Mouse (Mus musculus): ENCODE results near the gene Chst12.
"Not testable (repeated sequence)": the region's sequence is repeated elsewhere in the genome, so short reads cannot be mapped to it uniquely, and the experiment has no call there.

The Chst12 gene

DNA sequence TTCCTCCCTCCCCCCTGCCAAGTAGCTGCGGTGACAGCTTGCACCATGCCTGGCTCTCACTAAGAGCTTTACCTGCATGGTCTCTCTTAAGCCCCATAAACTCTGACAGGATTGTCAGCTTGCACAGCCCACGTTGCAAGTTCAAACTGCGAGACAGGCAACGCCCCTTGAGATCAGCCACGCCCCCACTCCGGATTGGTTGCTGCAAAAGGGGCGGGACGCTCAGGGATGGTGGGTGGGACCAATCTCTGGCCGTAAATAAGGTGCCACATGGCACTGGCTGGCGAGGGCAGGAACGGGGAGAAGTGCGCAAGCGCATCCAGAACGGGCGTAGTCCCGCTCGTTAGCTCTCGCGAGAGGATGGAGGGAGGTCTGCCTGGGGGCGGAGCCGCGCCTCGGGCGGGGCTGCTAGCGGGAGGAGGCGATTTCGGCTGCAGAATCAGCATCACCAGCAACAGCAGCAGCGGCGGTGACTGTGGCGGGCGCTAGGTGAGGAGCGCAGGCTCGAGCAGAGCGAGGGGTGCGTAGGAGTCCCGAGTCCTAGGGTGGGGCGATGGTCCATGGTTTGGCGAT is at the start of gene Chst12:
Chst12 (plus strand) TSS at position 343 of the 573 bp plus-strand sequence.
- H3K36me3 ChIP-seq (ENCODE audit: control insufficient read depth, insufficient read depth, low read length, poor library complexity, severe bottlenecking), result no peaks in the 10 kb centered on the region
- peak; percentile 100 for DNase-seq (ENCODE audit: low read depth, low spot score)
- H3K27me3 ChIP-seq (ENCODE audit: control insufficient read depth, insufficient read depth, low read length, poor library complexity, severe bottlenecking), result no peaks in the 10 kb centered on the region

DNA sequence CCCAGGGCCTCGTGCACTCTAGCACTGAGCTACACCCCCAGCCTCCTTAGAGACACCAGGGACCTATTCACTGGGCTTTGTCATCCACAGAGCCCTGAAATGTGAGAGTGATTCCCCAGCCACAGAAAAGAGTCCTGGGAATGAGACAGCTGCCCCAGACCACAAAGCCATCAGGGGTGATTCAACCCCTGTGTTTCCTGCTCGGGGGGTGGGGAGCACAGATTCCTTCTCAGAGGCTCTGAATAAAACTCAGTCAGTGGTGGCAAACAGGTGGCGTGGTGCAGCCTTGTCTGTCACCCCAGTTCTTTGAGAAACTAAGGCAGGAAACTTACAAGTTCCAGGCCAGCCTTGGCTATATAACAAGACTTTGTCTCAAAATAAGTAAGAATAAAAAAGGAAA is 43.9 kb upstream of the Chst12 start:
- Histone ChIP-seq H3K36me3 (ENCODE audit: control insufficient read depth, insufficient read depth, low read length, poor library complexity, severe bottlenecking) (no peaks in the 10 kb centered on the region), H3K27me3 (ENCODE audit: control insufficient read depth, insufficient read depth, low read length, poor library complexity, severe bottlenecking) (no peaks in the 10 kb centered on the region)
- no peak for DNase-seq (ENCODE audit: low read depth, low spot score)

DNA sequence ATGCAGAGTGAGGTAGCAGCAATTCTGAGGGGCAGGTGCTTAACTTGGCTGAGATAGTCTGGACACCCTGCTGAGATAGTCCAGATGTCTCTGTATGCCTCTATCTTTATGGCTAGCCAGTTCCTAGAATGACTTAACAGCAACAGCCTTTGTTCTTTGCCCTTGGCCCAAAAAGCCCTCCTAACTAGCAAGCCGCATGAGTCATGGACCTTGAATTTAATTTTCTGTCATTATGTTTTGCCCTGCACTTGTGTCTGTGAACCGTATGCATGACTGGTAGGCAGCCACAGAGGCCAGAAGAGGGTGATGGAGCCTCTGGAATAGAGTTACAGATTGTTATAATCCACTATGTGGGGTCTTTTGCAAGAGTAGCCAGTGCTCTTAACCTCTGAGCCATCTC is 42.2 kb upstream of the Chst12 start:
- not testable (repeated sequence) for DNase-seq (ENCODE audit: low read depth, low spot score); H3K27me3 ChIP-seq (ENCODE audit: control insufficient read depth, insufficient read depth, low read length, poor library complexity, severe bottlenecking); H3K36me3 ChIP-seq (ENCODE audit: control insufficient read depth, insufficient read depth, low read length, poor library complexity, severe bottlenecking)

DNA sequence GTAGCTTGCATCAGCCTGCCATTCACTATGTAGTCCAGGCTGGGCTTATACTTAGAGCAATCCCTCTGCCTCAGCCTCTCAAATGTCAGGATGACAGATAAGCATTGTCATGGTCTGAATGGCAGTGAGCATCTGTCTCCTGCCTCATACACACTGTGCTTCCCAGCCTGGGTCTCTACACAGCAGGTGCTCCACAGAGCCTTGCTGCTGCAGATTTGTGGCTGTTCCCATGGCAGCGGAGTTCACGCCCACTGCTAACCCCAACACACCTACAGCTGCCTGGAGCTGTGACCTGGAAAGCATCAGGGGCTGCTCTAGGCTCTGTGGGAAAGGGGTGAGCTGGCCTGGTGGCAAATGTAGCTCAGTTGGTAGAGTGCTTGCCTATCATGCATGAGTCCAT is 40.4 kb upstream of the Chst12 start:
- H3K36me3 ChIP-seq (ENCODE audit: control insufficient read depth, insufficient read depth, low read length, poor library complexity, severe bottlenecking), result no peaks in the 10 kb centered on the region
- no peak for DNase-seq (ENCODE audit: low read depth, low spot score)
- no peaks in the 10 kb centered on the region for H3K27me3 ChIP-seq (ENCODE audit: control insufficient read depth, insufficient read depth, low read length, poor library complexity, severe bottlenecking)

DNA sequence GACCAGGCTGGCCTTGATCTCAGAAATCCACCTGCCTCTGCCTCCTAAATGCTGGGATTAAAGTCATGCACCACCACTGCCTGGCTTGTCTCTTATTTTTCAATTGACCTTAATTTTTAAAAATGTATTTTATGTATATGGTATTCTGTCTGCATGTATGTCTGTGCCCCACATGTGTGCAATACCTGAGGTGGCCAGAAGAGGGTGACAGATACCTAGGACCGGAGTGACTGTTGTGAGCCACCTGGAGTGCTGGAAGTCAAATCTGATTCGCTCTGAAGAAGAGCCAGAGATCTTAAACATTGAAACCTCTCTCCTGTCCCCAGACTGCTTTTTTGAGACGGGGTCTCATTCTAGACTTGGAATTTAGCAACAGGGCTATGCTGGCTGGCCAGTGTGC is 33.0 kb upstream of the Chst12 start:
- no peaks in the 10 kb centered on the region for H3K27me3 ChIP-seq (ENCODE audit: control insufficient read depth, insufficient read depth, low read length, poor library complexity, severe bottlenecking)
- peak; percentile 52 for DNase-seq (ENCODE audit: low read depth, low spot score)
- no peaks in the 10 kb centered on the region for H3K36me3 ChIP-seq (ENCODE audit: control insufficient read depth, insufficient read depth, low read length, poor library complexity, severe bottlenecking)

DNA sequence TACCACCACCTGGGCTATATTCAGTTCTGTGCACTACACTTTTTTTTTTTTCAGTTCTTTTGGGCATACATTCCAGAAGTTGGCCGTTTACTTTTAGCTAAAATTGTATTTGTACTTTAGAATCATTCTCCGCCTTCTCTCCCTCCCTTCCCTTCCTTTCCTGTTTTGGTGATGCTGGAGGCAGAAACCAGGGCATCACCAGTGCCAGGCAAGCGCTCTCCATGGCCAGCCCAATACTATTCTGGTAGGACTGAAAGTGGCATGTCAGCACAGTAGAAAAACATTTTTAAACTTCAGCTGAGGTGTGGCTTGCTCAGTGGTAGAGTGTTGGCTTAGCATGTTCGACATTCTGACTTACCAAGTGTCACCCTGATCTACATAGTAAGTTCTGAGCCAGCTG is 23.9 kb upstream of the Chst12 start:
- Histone ChIP-seq H3K36me3 (ENCODE audit: control insufficient read depth, insufficient read depth, low read length, poor library complexity, severe bottlenecking) (no peaks in the 10 kb centered on the region), H3K27me3 (ENCODE audit: control insufficient read depth, insufficient read depth, low read length, poor library complexity, severe bottlenecking) (no peaks in the 10 kb centered on the region)
- DNase-seq (ENCODE audit: low read depth, low spot score), result no peak

DNA sequence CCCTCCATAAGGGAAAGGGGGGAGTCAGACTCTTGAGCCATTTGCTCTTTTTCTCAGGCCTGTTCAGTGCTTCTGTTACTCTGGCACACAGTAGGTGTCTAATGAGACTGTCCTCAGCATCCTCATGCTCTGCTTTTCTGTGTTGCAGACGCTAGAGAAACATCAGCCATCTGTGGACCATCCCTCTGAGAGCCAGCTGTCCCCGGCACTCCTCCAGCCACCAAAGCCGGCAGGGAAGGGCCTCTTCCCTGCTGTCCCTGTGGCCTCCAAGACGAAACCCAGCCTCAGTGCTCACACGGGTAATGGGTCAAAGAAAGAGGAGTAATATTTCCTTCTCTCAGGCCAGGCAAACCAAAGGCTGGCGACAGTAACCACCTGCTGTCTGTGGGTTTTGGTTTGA is 14.2 kb upstream of the Chst12 start:
- Histone ChIP-seq H3K27me3 (ENCODE audit: control insufficient read depth, insufficient read depth, low read length, poor library complexity, severe bottlenecking) (no peaks in the 10 kb centered on the region), H3K36me3 (ENCODE audit: control insufficient read depth, insufficient read depth, low read length, poor library complexity, severe bottlenecking) (no peaks in the 10 kb centered on the region)
- no peak for DNase-seq (ENCODE audit: low read depth, low spot score)

DNA sequence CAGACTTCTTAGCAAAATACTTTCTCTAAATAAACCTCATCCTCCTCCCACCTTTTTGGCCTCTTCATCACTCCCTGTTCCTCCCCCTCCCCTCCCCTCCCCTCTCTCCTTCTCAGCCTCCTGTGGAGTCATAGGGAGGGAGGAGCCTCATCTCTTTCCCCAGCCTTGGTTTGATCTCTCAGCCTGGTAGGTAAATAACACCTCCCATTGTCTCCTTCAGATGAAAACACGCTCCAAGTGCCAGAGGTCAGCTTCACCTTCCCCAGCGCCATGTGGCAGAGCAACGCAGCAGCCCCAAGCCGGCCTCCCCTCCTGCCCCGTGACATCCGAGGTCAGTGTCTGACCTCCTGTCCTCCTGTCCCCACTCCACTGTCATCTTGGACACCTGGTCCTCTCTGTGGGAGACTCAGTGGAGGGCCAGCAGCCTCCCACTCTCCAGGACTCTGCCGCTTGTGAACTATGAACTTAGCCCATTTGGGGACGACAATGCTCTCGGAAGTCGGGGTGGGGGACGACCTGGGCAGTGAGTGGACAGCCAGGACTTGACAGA is 12.6 kb upstream of the Chst12 start:
- Histone ChIP-seq H3K36me3 (ENCODE audit: control insufficient read depth, insufficient read depth, low read length, poor library complexity, severe bottlenecking) (no peaks in the 10 kb centered on the region), H3K27me3 (ENCODE audit: control insufficient read depth, insufficient read depth, low read length, poor library complexity, severe bottlenecking) (no peaks in the 10 kb centered on the region)
- no peak for DNase-seq (ENCODE audit: low read depth, low spot score)

DNA sequence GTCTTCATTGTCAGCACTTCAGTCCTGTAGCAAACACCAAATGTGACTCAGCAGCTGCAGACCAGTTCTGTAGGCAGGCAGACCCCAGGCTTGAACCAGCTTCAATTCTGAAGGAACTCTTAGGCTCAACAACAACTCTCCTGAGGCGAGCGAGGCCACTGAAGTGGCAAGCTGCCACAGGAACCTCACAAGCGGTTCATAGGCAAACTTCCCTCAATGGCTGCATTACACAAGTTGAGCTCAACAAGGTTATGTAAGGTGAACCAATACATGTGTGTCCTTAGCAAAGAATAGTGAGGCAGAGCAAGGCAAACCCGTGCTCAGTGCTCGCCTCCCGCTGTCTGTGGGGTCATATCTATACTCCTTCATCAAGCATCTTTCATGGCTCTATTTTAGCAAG is 7.2 kb upstream of the Chst12 start:
- Histone ChIP-seq H3K36me3 (ENCODE audit: control insufficient read depth, insufficient read depth, low read length, poor library complexity, severe bottlenecking) (no peaks in the 10 kb centered on the region), H3K27me3 (ENCODE audit: control insufficient read depth, insufficient read depth, low read length, poor library complexity, severe bottlenecking) (no peaks in the 10 kb centered on the region)
- DNase-seq (ENCODE audit: low read depth, low spot score), result no peak

DNA sequence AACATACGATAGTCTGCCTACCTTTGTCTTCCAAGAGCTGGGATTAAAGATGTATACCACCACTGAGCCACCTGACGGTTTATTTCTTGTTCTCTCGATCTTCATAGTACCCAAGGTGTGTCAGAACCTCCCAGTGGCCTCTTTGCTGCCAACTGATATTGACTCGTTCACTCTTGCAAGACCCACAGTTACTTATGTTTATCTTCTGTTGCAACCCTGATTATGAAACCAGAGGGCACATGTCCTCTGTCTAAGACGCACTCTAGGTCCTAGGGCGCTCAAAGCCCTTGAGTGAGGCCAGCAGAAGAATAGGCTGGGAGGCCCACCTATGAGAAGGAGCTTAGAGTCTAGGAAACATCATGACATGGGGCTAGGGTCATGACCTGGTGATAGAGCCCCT is 4.6 kb upstream of the Chst12 start:
- no peak for DNase-seq (ENCODE audit: low read depth, low spot score)
- no peaks in the 10 kb centered on the region for H3K27me3 ChIP-seq (ENCODE audit: control insufficient read depth, insufficient read depth, low read length, poor library complexity, severe bottlenecking)
- no peaks in the 10 kb centered on the region for H3K36me3 ChIP-seq (ENCODE audit: control insufficient read depth, insufficient read depth, low read length, poor library complexity, severe bottlenecking)

DNA sequence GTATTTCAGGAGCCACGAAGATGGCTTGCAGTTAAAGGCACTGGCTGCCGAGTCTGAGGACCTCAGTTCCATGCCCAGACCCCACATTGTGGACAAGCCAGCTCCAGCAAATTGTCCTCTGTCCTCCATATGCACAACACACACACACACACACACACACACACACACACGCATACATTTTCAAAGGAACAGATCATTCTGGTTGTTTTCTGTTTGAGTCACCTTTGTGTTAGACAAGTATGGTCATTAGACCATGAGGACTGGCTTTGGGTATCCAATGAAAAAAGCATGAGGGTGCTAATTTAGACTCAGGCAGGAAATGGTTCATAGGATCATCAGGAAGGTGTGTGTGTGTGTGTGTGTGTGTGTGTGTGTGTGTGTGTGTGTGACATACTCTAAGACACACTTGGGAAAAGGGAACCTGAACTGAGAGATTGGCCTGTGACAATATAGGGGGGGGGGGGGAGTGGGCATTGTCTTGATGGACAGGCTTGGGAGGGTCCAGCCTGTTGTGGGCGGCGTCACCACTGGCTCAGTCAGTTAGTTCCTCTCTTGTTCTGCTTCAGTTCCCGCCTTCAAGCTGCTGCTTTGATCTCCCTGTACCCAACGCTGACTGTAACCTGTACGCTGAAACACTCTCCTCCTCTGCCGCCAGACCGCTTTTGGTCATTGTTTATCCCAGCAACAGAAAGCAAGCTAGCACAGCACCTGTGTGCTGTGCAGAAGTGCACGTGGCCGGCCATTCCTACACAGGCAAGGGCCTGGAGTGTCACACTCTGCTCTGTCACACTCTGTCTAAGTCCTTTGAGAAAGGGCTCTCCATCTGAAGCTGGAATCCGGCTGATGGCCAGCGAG is 3.1 kb upstream of the Chst12 start:
- Histone ChIP-seq H3K36me3 (ENCODE audit: control insufficient read depth, insufficient read depth, low read length, poor library complexity, severe bottlenecking) (no peaks in the 10 kb centered on the region), H3K27me3 (ENCODE audit: control insufficient read depth, insufficient read depth, low read length, poor library complexity, severe bottlenecking) (no peaks in the 10 kb centered on the region)
- peak; percentile 82 for DNase-seq (ENCODE audit: low read depth, low spot score)

DNA sequence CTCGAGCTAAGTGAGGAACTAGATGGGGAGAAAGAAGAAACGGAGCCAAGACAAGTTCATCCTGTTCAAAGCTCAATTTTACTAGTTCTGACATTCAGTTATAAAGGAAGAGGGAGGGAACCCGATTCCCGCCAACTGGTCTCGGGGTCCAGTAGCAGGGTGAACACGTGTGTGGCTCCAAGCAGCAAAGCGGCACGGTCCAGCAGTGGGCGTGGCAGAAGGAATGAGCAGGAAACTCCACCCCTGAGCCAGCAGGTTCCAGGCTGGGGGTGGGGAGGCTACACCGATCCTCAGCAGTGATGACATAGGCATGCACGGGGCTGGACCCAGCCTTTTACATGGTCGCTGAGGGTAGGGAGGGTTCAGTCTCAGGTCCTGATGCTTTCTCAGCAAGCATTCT is 2.4 kb upstream of the Chst12 start:
- DNase-seq (ENCODE audit: low read depth, low spot score); H3K36me3 ChIP-seq (ENCODE audit: control insufficient read depth, insufficient read depth, low read length, poor library complexity, severe bottlenecking); H3K27me3 ChIP-seq (ENCODE audit: control insufficient read depth, insufficient read depth, low read length, poor library complexity, severe bottlenecking): not testable (repeated sequence)

DNA sequence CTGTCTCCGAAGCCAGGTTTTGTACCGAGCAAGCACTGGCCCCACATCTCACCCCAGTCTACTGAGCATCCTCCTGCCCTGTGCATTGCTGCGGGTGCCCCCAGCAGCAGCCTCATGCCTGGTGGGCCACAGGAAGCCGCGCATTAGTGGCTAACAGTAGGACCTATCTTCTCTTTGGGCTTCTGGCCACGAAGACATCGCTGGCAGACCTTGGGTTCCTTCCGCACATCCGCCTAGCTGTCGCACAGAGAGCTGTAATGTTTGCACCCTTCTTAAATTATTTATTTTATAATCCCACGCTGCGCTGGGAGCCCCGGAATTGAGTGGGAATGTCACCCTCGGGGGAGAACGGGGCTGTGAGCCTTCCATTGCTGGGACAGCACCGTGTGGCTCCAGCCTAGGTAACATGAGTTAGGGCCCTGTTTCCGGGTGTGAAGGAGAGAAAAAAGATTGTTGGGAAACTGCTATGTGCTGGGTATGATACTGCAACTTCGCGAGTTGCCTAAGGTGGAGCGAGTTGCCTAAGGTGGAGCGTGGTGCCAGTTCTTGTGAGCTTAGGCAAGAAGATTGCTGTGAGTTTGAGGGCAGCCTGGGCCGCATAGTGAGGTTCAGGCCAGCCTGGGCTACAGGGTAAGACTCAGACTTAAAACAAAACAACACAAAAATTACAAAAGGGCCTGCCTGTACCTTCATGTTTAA is 895 bp downstream of the Chst12 start:
- DNase-seq (ENCODE audit: low read depth, low spot score), result peak; percentile 26
- Histone ChIP-seq H3K27me3 (ENCODE audit: control insufficient read depth, insufficient read depth, low read length, poor library complexity, severe bottlenecking) (no peaks in the 10 kb centered on the region), H3K36me3 (ENCODE audit: control insufficient read depth, insufficient read depth, low read length, poor library complexity, severe bottlenecking) (no peaks in the 10 kb centered on the region)

DNA sequence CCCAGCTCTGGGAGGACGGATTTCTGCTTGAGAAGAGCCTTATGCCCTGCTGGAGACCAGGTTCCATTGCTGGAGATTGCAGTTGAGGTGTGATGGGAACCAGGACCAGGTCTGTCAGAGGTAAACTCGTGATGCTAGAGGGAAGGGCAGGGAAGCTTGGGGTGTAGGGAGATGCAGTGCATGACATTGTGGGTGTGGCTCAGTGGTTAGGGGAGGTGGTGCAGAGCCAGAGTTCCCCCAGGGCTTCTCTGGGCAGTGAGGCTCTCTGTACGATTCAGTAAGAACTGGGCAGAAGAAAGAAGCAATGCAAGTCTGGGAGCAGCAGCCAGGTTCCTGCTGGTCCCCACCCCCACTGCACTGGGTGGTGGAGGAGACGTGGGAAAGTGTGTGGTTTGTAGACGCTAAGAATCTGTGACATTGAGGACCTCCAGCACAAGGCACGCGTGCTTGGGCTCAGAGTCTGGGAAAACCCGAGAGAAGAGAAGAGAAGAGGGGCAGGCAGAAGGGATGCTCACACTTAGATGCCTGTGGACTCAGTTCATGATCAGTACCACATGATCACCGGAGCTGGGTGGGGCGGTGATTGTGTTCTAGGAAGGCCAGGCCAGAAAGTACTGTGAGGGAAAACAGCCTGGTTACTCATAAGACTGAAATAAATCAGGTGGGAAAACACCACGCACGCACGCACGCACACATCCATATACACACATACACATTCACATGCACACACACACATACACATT is 2.3 kb downstream of the Chst12 start:
- Histone ChIP-seq H3K27me3 (ENCODE audit: control insufficient read depth, insufficient read depth, low read length, poor library complexity, severe bottlenecking) (no peaks in the 10 kb centered on the region), H3K36me3 (ENCODE audit: control insufficient read depth, insufficient read depth, low read length, poor library complexity, severe bottlenecking) (no peaks in the 10 kb centered on the region)
- DNase-seq (ENCODE audit: low read depth, low spot score), result peak; percentile 47

All from splenic B cell, adult 2 months (primary cell).